Mouse (Mus musculus): ENCODE results near the gene Pink1.

DNA sequence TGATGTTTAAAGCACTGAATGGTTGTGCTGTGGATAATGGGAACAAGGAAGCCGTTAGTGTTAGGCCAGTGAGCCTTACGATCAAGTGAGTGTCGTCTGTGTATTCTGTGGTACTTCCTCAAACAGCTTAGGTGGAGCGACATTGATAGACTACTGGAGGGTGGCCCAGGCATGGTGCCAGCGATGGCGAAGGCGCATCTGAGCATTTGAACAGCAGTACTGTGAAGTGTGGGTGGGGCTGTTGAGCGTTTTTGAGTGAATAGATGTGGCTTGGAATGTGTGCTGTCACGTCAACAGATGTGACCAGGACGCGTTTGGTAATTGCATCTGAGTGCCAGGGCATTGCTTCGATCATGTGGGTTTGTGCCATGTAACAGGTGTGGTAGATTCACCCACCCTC is 18.4 kb downstream of the Pink1 start:
- TF ChIP-seq CHD2 (IDR thresholded peaks at IDR 0.05; ENCODE audit: low read depth, low read length) (no peak), HCFC1 (IDR thresholded peaks at IDR 0.05; ENCODE audit: borderline replicate concordance, insufficient read depth, low read length) (no peak)

All from ES-E14 (cell line).